Mouse (Mus musculus) hindbrain, embryonic 13.5 days (tissue): ENCODE data around the gene Rtl10. TPM values are rescaled to one million over a fixed set of nuclear protein-coding genes. Genes with fewer than 3 reads are reported as not detected.

Experiments used
- ATAC-seq: fragments of 200-750 bp; cut with Nextera tagmentation; 2 replicates; pipeline ENCODE4 v1.8.0; 2017; ENCODE audit warnings: moderate TSS enrichment; ENCODE audit not compliant: low FRiP score
- H3K27ac ChIP-seq: fragments of 300-500 bp; sonication (generic); 2 replicates; pipeline ENCODE4 v1.5.1; 2015; ENCODE audit warnings: inconsistent platforms, mild to moderate bottlenecking, moderate library complexity
- H3K27me3 ChIP-seq: fragments of 300-500 bp; sonication (generic); 2 replicates; pipeline ENCODE4 v1.6.1; 2015; ENCODE audit warnings: mild to moderate bottlenecking, inconsistent platforms
- H3K36me3 ChIP-seq: fragments of 300-500 bp; sonication (generic); 2 replicates; pipeline ENCODE4 v1.6.1; 2015; ENCODE audit warnings: mild to moderate bottlenecking, inconsistent platforms
- H3K4me1 ChIP-seq: fragments of 300-500 bp; sonication (generic); replicated peaks from 2 replicates; pipeline ENCODE4 v1.6.1; 2015; ENCODE audit warnings: inconsistent platforms
- H3K4me2 ChIP-seq: fragments of 300-500 bp; sonication (generic); 2 replicates; pipeline ENCODE4 v1.6.1; 2015; ENCODE audit warnings: inconsistent platforms, mild to moderate bottlenecking, moderate library complexity
- H3K4me3 ChIP-seq: fragments of 300-500 bp; sonication (generic); 2 replicates; pipeline ENCODE4 v1.5.1; 2015; ENCODE audit warnings: mild to moderate bottlenecking, inconsistent platforms
- H3K9ac ChIP-seq: fragments of 300-500 bp; sonication (generic); 2 replicates; pipeline ENCODE4 v1.6.1; 2015; ENCODE audit warnings: mild to moderate bottlenecking, inconsistent platforms
- H3K9me3 ChIP-seq: fragments of 300-500 bp; sonication (generic); 2 replicates; pipeline ENCODE4 v1.6.1; 2016; ENCODE audit warnings: inconsistent platforms
- WGBS: fragments of 180-500 bp; shearing (Covaris S2); methylation state at CpG from one replicate; pipeline ENCODE4 v1.1.7; 2015; 5-methylcytosine and 5-hydroxymethylcytosine counted together
- polyA plus RNA-seq: library from polyadenylated mRNA; unstranded; fragments of >200 nt; fragmentation: Nextera tagmentation; extraction: Ambion mirVana; gene quantifications from 2 replicates; pipeline ENCODE4 v1.2.1, GENCODE M21; 2015

Gene Rtl10
- polyA plus RNA-seq, 1 experiment from 2014 or later, result 4.8 TPM

DNA sequence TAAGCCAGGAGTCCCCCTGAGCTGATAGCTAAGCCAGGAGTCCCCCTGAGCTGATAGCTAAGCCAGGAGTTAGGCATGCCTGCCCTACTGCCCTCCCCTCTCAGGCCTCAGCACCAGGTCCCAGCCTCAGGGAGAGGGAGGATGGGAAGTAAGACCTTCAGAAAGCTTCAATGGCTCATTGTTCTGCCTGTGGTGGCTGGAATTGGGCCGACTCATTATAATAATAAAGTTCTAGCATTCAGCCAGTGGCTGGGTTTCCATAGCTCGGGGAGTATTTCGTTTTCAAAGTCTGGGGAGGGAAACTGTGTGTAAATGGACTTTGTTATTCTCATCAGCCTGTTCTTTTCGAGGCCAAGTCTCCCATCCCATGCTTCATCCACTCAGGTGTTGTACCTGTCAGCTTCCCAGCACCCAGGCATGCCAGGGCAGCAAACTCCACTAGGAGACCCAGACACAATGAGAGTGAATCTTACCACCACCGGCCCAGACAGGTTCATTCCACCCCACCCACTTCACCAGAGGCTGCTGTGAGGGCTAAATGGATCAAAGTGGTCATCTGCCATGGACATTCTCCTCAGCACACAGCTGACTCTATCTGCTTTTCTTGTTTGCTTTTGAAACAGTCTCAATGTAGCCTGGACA lies 13.8 kb upstream of the Rtl10 start:
- 13% methylated on average over 5 of the region's 5 CpGs for WGBS
- peaks cover 5% of the 10 kb centered on the region; the same call in 1 of the 2 replicates for H3K27me3 ChIP-seq
- no peak overlapping the region for H3K9ac ChIP-seq
- H3K27ac ChIP-seq, result no peak overlapping the region
- no peaks in the 10 kb centered on the region for H3K9me3 ChIP-seq
- H3K4me2 ChIP-seq, result no peak overlapping the region
- no peak for ATAC-seq
- H3K4me1 ChIP-seq, result peaks cover 17% of the 10 kb centered on the region
- H3K36me3 ChIP-seq, result 0 out of 2 replicates have a peak, but pooled peaks cover 3% of the 10 kb centered on the region
- H3K4me3 ChIP-seq, result no peak overlapping the region

DNA sequence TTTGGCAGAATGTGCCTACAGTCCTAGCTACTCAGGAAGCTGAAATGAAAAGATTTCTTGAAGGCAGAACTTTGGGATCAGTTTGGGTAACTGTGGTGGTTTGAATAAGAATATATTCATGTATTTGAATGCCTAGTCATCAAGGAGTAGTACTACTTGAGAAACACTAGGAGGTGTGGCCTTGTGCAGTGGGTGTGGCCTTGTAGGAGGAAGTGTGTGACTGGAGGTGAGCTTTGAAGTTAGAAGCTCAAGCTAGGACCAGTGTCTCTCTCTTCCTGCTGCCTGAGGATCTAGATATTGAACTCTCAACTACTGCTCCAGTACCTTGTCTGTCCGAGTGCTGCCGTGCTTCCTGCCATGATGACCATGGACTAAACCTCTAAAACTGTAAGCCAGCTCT lies 12.6 kb upstream of the Rtl10 start:
- no peaks in the 10 kb centered on the region for H3K9me3 ChIP-seq
- 98% methylated on average over 2 of the region's 2 CpGs for WGBS

GRCm38 (mm10) chr16:18490281-18490680 lies 8.4 kb upstream of the Rtl10 start:
- Histone ChIP-seq H3K27ac (no peak overlapping the region), H3K36me3 (0 out of 2 replicates have a peak, but pooled peaks cover 3% of the 10 kb centered on the region), H3K4me3 (no peak overlapping the region), H3K9ac (no peak overlapping the region), H3K27me3 (no peaks in the 10 kb centered on the region), H3K4me2 (no peak overlapping the region), H3K4me1 (no peaks in the 10 kb centered on the region), H3K9me3 (no peaks in the 10 kb centered on the region)
- 91% methylated on average over 3 of the region's 3 CpGs for WGBS
- no peak for ATAC-seq

More for the DNA sequence above, 12.6 kb upstream of the Rtl10 start:
- Histone ChIP-seq H3K36me3 (0 out of 2 replicates have a peak, but pooled peaks cover 3% of the 10 kb centered on the region), H3K4me1 (peaks cover 14% of the 10 kb centered on the region), H3K27ac (no peak overlapping the region), H3K9ac (no peak overlapping the region), H3K27me3 (peaks cover 5% of the 10 kb centered on the region; the same call in 1 of the 2 replicates), H3K4me3 (no peak overlapping the region), H3K4me2 (no peak overlapping the region)
- ATAC-seq, result no peak

GRCm38 (mm10) chr16:18490894-18491293 lies 7.8 kb upstream of the Rtl10 start:
- Histone ChIP-seq H3K9me3 (no peaks in the 10 kb centered on the region), H3K36me3 (0 out of 2 replicates have a peak, but pooled peaks cover 3% of the 10 kb centered on the region), H3K9ac (no peak overlapping the region), H3K27ac (no peak overlapping the region), H3K4me1 (no peaks in the 10 kb centered on the region), H3K4me2 (no peak overlapping the region), H3K4me3 (no peak overlapping the region), H3K27me3 (no peaks in the 10 kb centered on the region)
- ATAC-seq, result no peak
- 59% methylated on average over 1 of the region's 1 CpGs for WGBS

DNA sequence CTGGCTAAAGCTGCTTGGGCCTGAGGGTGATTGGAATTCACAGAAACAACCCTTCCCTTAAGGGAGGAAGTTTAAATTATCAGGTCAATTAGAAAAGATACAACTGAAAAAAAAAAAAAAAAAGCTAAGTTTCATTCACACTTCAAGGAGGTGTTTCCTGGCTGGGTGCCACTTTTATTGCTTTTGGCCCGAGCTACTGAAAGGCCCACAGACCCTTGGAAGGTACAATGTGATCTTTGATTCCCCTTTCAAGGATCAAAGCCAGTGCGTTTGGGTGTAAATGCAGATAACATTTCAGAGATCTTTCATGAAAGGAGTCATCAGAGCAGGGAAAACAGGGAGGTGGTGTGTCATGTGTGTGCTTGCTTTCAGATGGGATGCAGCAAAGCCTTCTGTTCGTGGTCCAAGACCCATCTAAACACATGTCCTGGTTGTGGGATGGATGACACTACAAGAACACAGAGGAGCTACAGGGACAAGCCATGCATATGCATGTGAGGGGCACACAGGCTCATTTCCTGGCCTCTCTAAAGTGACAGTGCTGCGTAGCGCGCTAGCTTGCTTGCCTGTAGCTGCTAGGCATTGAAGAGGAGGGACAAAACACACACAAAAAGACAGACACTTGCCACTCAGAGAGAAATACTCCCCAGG lies 711 bp upstream of the Rtl10 start:
- peak; percentile 74 for ATAC-seq
- H3K4me2 ChIP-seq, result peak overlapping the region; percentile 91
- WGBS, result 5% methylated on average over 6 of the region's 6 CpGs
- H3K4me3 ChIP-seq, result peak overlapping the region; percentile 77
- H3K27me3 ChIP-seq, result no peaks in the 10 kb centered on the region
- H3K36me3 ChIP-seq, result peaks cover 18% of the 10 kb centered on the region
- peaks cover 30% of the 10 kb centered on the region for H3K4me1 ChIP-seq
- peak overlapping the region; percentile 87 for H3K9ac ChIP-seq
- no peaks in the 10 kb centered on the region for H3K9me3 ChIP-seq
- peak overlapping the region; percentile 91 for H3K27ac ChIP-seq

DNA sequence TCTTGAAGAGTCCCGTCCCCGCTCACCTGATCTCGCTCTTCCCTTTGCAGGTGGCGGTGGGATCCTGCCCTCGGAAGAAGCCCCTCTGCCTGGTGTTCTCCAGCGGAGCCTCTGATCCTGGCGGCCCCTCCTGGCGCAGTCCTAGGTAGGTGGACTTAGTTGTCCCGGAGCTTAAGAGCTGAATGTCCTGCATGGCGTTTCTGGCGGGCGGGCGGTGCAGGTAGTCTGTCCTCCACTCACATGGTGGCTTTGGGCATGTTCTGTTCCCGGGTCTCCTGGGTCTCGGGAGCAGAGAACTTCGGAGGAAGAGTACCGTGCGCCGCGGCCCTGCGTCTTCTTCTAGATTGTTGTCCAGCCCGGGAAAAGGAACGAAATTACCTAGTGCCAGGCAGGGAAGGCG lies 295 bp downstream of the Rtl10 start:
- H3K4me1 ChIP-seq, result peaks cover 30% of the 10 kb centered on the region
- peak overlapping the region; percentile 77 for H3K4me3 ChIP-seq
- no peak for ATAC-seq
- H3K27me3 ChIP-seq, result no peaks in the 10 kb centered on the region
- H3K9ac ChIP-seq, result peak overlapping the region; percentile 87
- peak overlapping the region; percentile 91 for H3K4me2 ChIP-seq
- H3K36me3 ChIP-seq, result peaks cover 24% of the 10 kb centered on the region
- no peaks in the 10 kb centered on the region for H3K9me3 ChIP-seq
- WGBS, result under 1% methylated on average over 24 of the region's 24 CpGs
- H3K27ac ChIP-seq, result peak overlapping the region; percentile 91

GRCm38 (mm10) chr16:18501531-18501930 lies 2.8 kb downstream of the Rtl10 start:
- Histone ChIP-seq H3K36me3 (peaks cover 30% of the 10 kb centered on the region), H3K9ac (no peak overlapping the region), H3K4me3 (no peak overlapping the region), H3K27me3 (no peaks in the 10 kb centered on the region), H3K27ac (no peak overlapping the region), H3K4me2 (no peak overlapping the region), H3K9me3 (no peaks in the 10 kb centered on the region), H3K4me1 (peaks cover 30% of the 10 kb centered on the region)
- WGBS, result 95% methylated on average over 6 of the region's 6 CpGs
- no peak for ATAC-seq

DNA sequence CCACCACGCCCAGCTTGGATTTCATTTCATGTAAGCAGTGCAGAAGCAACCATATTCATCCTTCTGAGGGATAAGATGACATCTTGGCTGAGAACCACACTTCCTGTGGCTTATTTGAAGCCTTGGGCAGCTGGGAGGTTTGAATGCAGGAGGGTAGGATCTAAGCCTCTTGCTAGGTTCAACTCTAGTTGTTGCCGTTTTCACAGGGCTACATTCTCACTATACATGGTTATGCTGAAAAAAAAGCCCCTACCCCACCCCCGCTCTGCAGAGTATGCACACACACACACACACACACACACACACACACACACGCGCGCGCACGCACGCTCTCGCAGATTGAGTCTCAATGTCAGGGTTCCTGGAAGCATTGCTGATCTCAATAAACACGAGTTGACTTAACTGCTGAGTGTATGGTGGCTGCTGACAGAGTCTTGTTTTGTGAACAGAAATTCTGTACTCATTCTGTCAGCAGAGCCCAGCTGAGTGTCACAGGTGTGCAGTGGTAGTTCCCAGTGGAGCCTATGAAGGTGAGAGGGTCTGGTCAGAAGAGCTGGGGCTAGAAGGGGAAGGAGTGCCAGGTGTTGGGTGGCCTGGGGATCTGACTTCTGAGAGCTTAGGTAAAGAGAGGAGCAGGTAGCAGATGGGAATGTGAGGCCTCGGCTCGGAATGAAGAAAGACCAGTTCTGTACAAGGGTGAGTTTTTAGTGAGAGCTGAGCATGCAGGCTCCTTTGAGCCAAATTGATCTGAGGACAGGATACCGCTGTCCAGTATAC lies 5.1 kb downstream of the Rtl10 start:
- Histone ChIP-seq H3K4me3 (no peak overlapping the region), H3K9ac (no peak overlapping the region), H3K9me3 (no peaks in the 10 kb centered on the region), H3K27me3 (no peaks in the 10 kb centered on the region), H3K4me2 (no peak overlapping the region), H3K27ac (no peak overlapping the region), H3K4me1 (peaks cover 21% of the 10 kb centered on the region), H3K36me3 (peaks cover 30% of the 10 kb centered on the region)
- 96% methylated on average over 14 of the region's 14 CpGs for WGBS
- ATAC-seq, result no peak

- no peaks in the 10 kb centered on the region for H3K4me1 ChIP-seq
- H3K27me3 ChIP-seq, result no peaks in the 10 kb centered on the region
- no peak overlapping the region for H3K27ac ChIP-seq
- no peak overlapping the region for H3K4me3 ChIP-seq
- ATAC-seq, result no peak
- no peak overlapping the region for H3K9ac ChIP-seq
- H3K4me2 ChIP-seq, result no peak overlapping the region
- WGBS, result 97% methylated on average over 3 of the region's 3 CpGs
- no peaks in the 10 kb centered on the region for H3K9me3 ChIP-seq
- H3K36me3 ChIP-seq, result peaks cover 19% of the 10 kb centered on the region
Observed at GRCm38 (mm10) chr16:18506524-18507199, 8.0 kb downstream of the Rtl10 start.

DNA sequence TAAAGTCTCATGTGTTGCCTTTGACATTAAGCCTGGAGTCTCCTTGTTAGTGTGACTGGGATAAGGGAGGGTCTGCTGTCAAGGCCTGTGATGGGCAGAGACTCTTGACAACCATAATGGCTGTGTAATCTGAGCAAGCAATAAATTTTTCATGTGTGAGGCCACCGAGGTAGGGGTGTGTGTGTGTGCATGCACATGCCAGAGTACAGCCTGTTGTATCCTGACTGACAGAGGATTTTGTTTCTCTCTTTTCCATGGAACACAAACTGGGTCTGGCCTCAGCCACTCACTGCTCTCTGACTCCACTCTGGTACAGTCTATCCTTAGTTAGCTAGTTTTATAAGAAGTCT lies 8.5 kb downstream of the Rtl10 start:
- Histone ChIP-seq H3K27ac (no peak overlapping the region), H3K4me3 (no peak overlapping the region), H3K4me1 (no peaks in the 10 kb centered on the region), H3K9ac (no peak overlapping the region), H3K36me3 (peaks cover 14% of the 10 kb centered on the region), H3K4me2 (no peak overlapping the region), H3K27me3 (no peaks in the 10 kb centered on the region), H3K9me3 (no peaks in the 10 kb centered on the region)
- no peak for ATAC-seq
- WGBS, result 52% methylated on average over 1 of the region's 1 CpGs

DNA sequence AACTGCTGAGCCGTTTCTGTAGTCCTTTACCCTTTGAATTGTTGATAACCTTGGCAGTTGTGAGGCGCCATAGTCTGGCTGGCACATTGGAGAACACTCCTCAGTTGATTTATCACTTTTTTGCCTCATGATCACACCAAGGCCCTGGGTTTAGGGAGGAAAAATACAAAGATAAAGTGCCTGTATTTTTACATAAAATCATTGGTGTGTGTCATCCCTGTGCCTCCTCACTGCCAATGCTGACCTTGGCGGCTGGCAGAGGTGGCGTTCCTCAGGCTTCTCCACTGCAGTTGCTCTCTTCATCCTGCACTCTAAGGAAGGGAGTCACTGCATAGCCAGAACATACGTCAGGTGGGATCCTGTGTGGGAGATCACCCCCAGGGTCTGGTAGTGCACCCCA lies 13.0 kb downstream of the Rtl10 start:
- 86% methylated on average over 5 of the region's 5 CpGs for WGBS

GRCm38 (mm10) chr16:18513508-18513907 lies 14.8 kb downstream of the Rtl10 start:
- Histone ChIP-seq H3K4me2 (no peak overlapping the region), H3K4me3 (no peak overlapping the region), H3K27me3 (no peaks in the 10 kb centered on the region), H3K9me3 (no peaks in the 10 kb centered on the region), H3K27ac (no peak overlapping the region), H3K36me3 (no peaks in the 10 kb centered on the region), H3K4me1 (no peaks in the 10 kb centered on the region), H3K9ac (no peak overlapping the region)
- ATAC-seq, result no peak
- WGBS, result 80% methylated on average over 6 of the region's 6 CpGs

More for the DNA sequence above, 13.0 kb downstream of the Rtl10 start:
- no peaks in the 10 kb centered on the region for H3K4me1 ChIP-seq
- no peak overlapping the region for H3K4me2 ChIP-seq
- H3K27ac ChIP-seq, result no peak overlapping the region
- no peak overlapping the region for H3K9ac ChIP-seq
- no peaks in the 10 kb centered on the region for H3K27me3 ChIP-seq
- no peaks in the 10 kb centered on the region for H3K9me3 ChIP-seq
- no peak for ATAC-seq
- no peak overlapping the region for H3K4me3 ChIP-seq
- no peaks in the 10 kb centered on the region for H3K36me3 ChIP-seq
